Mouse (Mus musculus): ENCODE results near the gene Sebox. TPM values are rescaled to one million over a fixed set of nuclear protein-coding genes. Genes with fewer than 3 reads are reported as not detected.
"Not testable (repeated sequence)": the region's sequence is repeated elsewhere in the genome, so short reads cannot be mapped to it uniquely, and the experiment has no call there.

Gene Sebox
- total RNA-seq, 1 experiment from 2014 or later, result not detected

DNA sequence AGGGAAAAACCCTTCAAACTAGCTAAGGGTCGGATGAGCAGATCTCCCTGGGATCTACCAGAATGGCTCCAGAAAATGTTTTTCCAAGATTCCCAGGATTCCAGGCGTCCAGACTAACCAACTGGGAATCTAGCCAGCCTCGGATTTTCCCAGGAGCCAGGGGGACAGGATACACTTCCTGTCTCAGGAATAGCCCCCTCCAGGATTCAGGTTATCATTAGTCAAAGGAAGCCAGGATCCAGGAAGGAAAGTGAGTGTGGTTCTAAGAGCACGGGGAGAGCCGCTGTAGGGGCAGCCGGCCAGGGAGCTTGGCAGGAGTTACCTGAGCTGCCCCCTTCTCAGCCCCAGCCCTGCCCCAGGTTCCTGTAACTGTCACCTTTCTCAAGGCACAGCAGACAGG lies 27.8 kb downstream of the Sebox start:
- no peak for ATAC-seq (replicated peaks; ENCODE audit: low read depth, poor library complexity, severe bottlenecking)

DNA sequence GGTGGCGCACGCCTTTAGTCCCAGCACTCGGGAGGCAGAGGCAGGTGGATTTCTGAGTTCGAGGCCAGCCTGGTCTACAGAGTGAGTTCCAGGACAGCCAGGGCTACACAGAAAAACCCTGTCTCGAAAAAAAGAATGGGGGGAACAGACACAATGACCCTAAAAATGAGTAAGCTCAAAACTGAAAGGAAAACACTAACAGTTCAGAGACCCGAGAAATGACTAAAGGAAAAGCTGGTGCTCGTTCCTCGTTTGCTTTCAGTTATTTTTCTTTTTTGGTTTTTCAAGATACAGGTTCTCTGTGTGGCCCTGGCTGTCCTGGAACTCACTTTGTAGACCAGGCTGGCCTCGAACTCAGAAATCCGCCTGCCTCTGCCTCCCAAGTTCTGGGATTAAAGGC lies 28.3 kb downstream of the Sebox start:
- not testable (repeated sequence) for ATAC-seq (replicated peaks; ENCODE audit: low read depth, poor library complexity, severe bottlenecking)

DNA sequence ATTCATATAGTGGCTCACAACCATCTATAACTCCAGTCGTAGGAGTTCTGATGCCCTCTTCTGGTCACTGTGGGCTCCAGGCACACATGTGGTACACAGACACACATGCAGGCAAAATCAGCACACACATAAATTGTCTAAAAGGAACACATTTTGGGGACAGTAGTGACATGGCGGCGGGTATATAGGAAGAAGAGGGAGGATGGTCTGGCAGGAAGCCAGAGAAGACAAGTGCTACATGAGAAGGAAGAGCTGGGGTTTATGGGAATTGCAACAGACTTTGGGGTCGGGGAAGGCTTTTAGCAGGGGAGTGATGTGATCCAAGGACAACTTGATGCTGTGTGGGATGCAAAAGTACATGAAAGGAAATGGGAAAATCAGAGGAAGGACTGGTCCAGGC lies 31.3 kb downstream of the Sebox start:
- no peak for ATAC-seq (replicated peaks; ENCODE audit: low read depth, poor library complexity, severe bottlenecking)

DNA sequence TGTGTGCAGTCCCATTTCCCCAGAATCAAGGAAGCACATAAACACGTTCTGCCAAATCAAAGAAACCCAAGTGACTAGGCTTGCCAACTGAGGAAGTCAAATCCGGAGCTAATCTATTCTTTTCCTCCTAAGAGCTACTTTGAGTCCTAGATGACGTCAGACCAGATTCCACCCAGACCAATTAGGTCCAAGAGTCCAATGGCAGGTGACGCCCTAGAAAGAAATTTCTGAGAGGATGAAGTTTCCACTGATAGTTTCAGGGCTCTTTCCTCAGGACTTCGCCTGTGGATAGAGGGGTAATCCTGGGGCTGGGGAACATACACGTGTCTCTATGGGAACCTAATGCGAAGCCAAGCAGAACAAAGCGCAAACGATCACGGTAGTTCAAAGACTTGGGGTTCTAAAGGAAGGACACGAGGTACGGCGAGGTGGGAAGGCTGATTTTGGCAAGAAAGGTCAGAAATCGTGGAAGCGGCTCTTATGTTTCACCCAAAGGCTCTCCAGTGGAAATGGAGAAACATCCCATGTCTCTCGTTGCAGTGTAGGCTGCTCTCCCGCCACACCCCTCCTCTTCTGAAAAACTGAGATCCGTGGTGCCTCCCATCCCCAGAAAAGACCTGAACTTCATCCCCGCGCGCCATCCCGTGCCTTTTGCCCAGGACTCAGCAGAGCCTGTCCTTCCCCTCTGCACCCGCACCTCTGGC lies 32.3 kb downstream of the Sebox start:
- ATAC-seq (replicated peaks; ENCODE audit: low read depth, poor library complexity, severe bottlenecking), result peak; percentile 7; the same call in 1 of the 2 replicates

DNA sequence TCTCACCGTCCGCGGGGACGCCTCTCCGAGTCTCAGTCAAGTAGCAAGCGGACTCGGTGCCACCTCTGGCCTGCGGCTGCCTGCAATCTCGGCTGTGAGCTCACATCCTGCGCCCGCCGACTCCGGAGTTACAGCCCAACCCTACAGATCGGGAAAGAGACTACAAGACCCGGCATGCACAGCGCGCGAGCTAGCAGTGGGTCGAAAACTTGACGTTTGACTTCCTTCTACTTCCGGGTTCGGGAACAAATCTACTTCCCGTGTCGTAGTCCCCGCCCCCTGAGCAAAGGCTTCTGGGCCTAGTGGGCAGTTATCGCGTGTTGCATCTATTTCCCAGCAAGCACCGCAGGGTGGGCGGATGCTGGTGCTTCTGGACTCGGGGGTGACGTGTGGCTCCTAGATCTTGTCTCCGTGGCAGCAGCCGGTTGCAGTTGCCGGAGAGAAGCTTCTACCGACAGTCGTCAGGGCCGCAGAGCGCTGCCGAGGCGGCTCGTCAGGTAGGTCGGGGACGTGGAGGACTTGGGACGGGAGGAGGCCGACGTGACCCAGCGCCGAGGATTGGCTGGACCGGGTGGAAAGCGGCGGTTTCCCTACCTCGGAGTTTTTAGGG lies 32.9 kb downstream of the Sebox start, which contains the start of the genes Tnfaip1 and Ift20:
Gene Tnfaip1 (minus strand): TSS at position 253 of the 610 bp plus-strand sequence.
Gene Ift20 (plus strand): TSS at position 282 of the 610 bp plus-strand sequence.
- peak; percentile 95 for ATAC-seq (replicated peaks; ENCODE audit: low read depth, poor library complexity, severe bottlenecking)

DNA sequence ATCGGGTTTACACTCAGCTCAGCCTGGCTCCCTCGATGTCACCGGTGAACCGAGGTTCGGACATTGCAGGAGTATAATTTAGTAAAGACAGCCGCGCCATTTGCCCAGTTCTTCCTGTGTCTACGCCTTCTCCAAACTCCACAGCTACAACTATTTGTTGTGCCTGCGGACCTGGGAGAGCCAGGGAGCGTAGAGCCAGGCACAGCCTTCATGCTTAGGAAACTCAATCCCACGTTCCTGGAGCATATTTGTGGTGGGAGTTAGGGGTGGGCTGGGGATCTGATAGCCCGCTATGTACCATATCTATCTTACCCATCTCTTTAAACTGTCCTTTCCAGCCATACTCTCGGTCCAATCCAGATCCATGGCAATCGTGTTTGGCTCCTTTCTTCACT lies 33.4 kb downstream of the Sebox start:
- ATAC-seq (replicated peaks; ENCODE audit: low read depth, poor library complexity, severe bottlenecking), result peak; percentile 5; the same call in 1 of the 2 replicates

DNA sequence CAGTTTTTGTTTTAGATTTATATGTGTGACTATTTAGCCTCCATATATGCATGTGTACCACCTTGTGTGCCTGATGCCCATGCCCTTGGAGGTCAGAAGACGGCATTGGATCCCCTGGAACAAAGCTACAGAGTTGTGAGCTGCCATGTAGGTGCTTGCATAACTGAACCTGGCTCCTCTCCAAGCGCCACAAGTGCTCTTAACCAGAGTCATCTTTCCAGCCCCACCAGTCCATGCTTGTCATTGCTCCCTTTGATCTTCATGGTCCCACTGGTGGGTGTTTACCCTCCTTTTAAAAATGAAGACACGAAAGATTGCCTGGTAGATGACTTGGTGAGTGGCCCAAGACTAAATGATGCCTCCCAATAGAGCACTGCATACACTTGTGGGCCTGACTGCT lies 37.1 kb downstream of the Sebox start:
- no peak for ATAC-seq (replicated peaks; ENCODE audit: low read depth, poor library complexity, severe bottlenecking)

DNA sequence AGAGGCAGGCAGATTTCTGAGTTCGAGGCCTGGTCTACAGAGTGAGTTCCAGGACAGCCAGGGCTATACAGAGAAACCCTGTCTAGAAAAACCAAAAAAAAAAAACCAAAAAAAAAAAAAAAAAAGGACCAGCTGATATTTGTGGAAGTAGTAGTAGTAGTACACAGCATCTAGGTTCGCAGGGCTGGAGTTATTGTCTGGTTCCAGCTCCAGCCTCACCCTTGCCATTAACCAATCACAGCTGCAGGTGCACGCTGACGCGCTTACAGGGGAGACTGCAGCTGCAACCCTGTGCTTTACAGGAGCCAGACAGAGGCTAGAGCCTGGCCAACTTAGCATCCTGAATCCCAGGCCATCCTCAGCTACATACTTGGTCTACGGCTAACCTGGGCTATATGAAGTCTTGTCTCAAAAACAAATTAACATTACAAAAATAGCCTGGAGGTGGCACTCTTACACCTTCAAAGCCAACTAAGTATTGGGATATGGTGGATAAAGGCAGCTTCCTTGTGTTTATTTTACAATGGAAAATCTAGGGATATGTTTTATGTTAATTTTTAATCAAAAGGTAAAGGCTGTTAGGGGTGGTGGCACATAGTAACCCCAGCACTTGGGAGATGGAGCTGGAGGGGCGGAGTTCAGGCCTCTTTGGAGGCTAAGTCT lies 41.3 kb downstream of the Sebox start:
- no peak for ATAC-seq (replicated peaks; ENCODE audit: low read depth, poor library complexity, severe bottlenecking)

DNA sequence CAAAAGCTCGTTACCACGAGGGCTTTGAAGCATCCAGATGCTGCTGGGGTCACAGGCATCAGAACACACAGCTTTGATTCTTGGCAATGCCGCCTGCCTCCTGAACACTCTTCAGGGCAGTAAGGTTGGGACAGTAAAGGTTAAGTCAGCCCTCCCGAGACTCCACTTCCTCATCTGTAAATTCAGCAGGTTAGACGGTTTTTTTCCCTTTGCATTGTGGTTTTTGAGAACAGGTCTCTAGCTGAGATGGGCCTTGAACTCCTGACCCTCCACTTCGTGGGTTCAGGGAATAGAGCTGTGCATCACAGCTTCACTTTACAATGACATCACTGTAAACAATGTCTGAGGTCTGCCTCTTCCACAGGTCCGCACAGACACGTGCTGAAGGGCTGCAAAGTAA lies 41.9 kb downstream of the Sebox start:
- 0 out of 2 replicates have a peak, but pooled peaks have one; percentile 42 for ATAC-seq (replicated peaks; ENCODE audit: low read depth, poor library complexity, severe bottlenecking)

DNA sequence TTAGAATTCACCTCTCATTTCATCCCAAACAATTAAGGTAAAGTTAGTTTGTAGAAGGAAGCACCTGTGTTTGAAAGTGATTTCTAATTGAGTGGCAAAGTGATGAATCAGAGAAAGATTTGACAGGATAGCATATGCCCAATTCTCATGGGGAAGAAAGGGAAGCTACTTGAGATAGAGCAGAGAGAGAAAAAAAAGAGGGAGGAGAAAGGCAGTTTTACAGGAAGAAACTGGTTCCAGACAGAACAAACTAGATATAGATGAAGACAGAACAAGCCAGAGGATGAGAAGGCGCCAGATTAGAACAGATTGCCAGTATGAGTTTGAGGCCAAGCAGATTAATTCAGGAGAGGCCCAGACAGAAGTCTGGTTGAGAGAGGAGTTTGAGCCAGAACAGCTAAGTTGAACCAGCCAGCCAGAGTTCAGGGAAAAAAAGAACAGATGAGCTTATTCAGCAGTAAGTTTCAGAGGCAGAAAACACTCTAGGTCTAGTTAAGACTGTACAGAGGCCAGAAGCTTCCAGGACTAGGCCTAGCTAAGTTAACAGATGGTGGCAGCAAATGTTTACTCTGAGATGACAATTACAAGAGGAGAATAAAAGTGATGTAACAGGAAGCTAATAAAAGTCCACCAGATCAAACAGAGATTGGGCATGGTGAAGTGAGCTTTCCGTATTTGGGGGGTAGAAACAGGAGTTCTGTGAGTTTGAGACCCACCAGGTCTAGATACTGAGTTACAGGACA lies 44.6 kb downstream of the Sebox start:
- ATAC-seq (replicated peaks; ENCODE audit: low read depth, poor library complexity, severe bottlenecking), result no peak

DNA sequence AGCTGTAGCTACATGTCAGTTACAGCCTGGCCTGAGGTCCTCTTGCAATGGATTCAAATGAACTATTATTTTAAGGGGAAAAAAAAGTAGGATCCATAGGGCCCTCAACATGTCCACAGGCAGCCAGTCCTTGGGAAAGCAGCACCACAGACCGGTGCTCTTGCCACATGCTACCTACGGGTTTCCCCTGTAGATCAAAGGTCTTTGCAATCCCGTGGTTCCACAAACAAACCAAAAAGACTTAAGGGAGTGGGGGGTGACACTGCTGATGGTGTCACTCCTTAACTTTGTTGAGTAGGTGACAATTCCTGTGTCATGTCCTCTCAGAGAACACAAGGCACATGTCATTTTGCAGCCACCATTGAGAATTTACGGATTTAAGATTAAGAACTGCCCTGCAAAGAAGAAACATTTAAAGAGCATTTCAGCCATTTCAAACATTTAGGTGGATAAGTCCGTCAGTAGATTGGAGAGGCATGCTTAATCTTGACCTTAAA lies 46.3 kb downstream of the Sebox start:
- no peak for ATAC-seq (replicated peaks; ENCODE audit: low read depth, poor library complexity, severe bottlenecking)

DNA sequence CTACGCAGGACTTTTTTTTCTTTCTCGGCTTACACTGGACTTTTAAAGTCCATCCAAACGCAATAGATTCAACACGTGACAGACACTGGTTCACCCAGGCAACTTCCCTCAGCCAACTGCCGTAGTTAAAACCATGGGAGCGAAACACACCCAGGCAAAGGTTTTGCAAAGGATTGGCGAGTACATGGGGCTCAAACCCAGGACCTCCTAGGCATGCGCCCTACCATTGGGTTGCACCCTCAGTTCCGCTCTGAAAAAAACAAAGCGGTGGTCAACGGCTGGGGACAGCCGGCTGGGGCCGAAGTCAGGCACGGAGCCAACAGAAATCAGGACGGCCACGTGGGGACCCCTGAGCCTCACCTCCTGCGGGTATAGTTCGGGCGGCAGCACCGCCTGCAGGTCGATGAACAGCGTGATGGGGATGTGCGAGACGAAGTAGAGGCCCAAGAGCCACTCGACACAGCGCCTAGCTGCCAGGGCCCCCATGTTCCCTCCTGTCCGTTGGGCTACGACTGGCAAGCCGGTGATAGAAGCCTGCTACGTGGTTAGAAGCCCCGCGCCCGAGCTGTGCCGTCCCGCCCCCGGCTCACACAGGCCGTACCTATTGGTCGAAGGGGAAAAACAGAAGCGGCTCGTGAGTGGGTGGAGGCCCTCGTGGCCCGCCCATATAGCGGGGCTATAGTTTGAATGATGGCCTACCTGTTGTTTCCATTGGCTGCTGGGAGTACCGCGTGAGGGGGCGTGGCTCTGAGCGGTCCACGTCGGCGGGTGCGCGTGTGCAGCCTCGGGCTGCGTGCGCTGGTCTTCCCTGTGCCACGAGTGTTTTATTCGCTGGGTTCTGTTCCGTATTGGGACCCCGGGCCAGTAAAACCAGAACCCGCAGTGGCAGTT lies 47.2 kb downstream of the Sebox start, which contains the start of gene Tmem97:
Gene Tmem97 (minus strand): TSS at position 610 of the 891 bp plus-strand sequence.
- peak; percentile 100 for ATAC-seq (replicated peaks; ENCODE audit: low read depth, poor library complexity, severe bottlenecking)

DNA sequence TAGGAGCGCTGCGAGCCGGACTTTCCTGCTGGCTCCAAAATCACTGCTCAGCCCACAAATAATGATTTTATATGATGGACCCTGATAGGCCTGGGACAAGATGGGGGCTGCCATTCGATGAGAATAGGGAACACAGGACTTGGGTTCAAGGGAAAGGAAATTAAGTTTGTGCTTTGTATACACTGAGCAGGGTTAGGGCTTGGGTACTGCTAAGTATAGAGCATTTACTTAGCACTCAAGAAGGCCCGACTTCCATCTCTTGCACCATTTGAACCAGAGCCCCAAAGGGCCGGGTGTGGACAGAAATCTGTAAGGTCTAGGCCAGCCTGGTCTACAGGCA lies 47.8 kb downstream of the Sebox start:
- ATAC-seq (replicated peaks; ENCODE audit: low read depth, poor library complexity, severe bottlenecking), result no peak

Other genes with a start within 250 kb of the Sebox start
- 88.7 and 92.9 TPM in 2 replicates for gene 2610507B11Rik, start 241.7 kb upstream of the Sebox start, total RNA-seq (2017)
- 0.09 TPM in 1 of 2 replicates, not detected in the other for gene BC030499, start 212.6 kb upstream of the Sebox start, total RNA-seq (2017)
- gene Spag5, start 201.9 kb upstream of the Sebox start, total RNA-seq (2017), result 45.9 and 52.4 TPM in 2 replicates
- gene Aldoc, start 180.5 kb upstream of the Sebox start, total RNA-seq (2017), result 1.4 TPM in 1 of 2 replicates, not detected in the other
- gene Pigs, start 175.0 kb upstream of the Sebox start, total RNA-seq (2017), result 12.6 and 17.9 TPM in 2 replicates
- 13.5 and 33.7 TPM in 2 replicates for gene Unc119, start 160.0 kb upstream of the Sebox start, total RNA-seq (2017)
- not detected in 2 replicates for gene Foxn1, start 116.9 kb upstream of the Sebox start, total RNA-seq (2017)
- not detected in 2 replicates for gene Slc13a2, start 81.2 kb upstream of the Sebox start, total RNA-seq (2017)
- 0.58 and 2.7 TPM in 2 replicates for gene Slc46a1, start 37.8 kb upstream of the Sebox start, total RNA-seq (2017)
- gene Sarm1, start 5.7 kb upstream of the Sebox start, total RNA-seq (2017), result not detected in 2 replicates
- not detected in 2 replicates for gene Vtn, start 4.4 kb upstream of the Sebox start, total RNA-seq (2017)
- gene Tmem199, start 8.7 kb downstream of the Sebox start, total RNA-seq (2017), result 23.4 and 24.8 TPM in 2 replicates
- gene Poldip2, start 8.7 kb downstream of the Sebox start, total RNA-seq (2017), result 61.4 and 70.8 TPM in 2 replicates
- gene Tnfaip1, start 32.9 kb downstream of the Sebox start, total RNA-seq (2017), result 2.0 and 4.2 TPM in 2 replicates
- gene Ift20, start 32.9 kb downstream of the Sebox start, total RNA-seq (2017), result 150 and 174 TPM in 2 replicates
- gene Tmem97, start 47.3 kb downstream of the Sebox start, total RNA-seq (2017), result 44.3 and 56.2 TPM in 2 replicates
- gene Nlk, start 193.9 kb downstream of the Sebox start, total RNA-seq (2017), result 23.5 and 36.4 TPM in 2 replicates
- gene Ccnq, start 248.3 kb downstream of the Sebox start, total RNA-seq (2017), result 31.2 and 31.9 TPM in 2 replicates

Data from common myeloid progenitor, adult 5-6 weeks (primary cell).